Mouse (Mus musculus) myocyte (in vitro differentiated cells): ENCODE data around the gene Snapin.

Experiments used
- CEBPB ChIP-seq: IDR thresholded peaks from 2 replicates; pipeline ENCODE4 v1.6.1; 2011; ENCODE audit warnings: mild to moderate bottlenecking, moderate library complexity; ENCODE audit not compliant: poor library complexity, insufficient read depth, severe bottlenecking
- MAX ChIP-seq: IDR thresholded peaks from one replicate; pipeline ENCODE4 v1.6.1; 2011; ENCODE audit warnings: low read depth, mild to moderate bottlenecking, control low read depth
- MYOD1 ChIP-seq, 3 experiments: IDR thresholded peaks; one replicate each; pipeline ENCODE4 v1.6.1; 2011; ENCODE audit warnings: control low read depth in 2 of 3, low read depth in 2 of 3, mild to moderate bottlenecking in 2 of 3, moderate library complexity in 1 of 3; ENCODE audit not compliant: insufficient read length in 2 of 3, control insufficient read depth in 1 of 3
- POLR2A ChIP-seq: IDR thresholded peaks from one replicate; pipeline ENCODE4 v1.6.1; 2011; ENCODE audit warnings: low read depth, mild to moderate bottlenecking, control low read depth, moderate library complexity; ENCODE audit not compliant: insufficient read length
- POLR2AphosphoS2 ChIP-seq: IDR thresholded peaks from one replicate; pipeline ENCODE4 v1.6.1; 2011; ENCODE audit warnings: low read depth, control low read depth; ENCODE audit not compliant: insufficient read length
- SRF ChIP-seq: IDR thresholded peaks from one replicate; pipeline ENCODE4 v1.6.1; 2011; ENCODE audit warnings: low read depth; ENCODE audit not compliant: control insufficient read depth, insufficient read length
- TCF12 ChIP-seq: IDR thresholded peaks from one replicate; pipeline ENCODE4 v1.6.1; 2011; ENCODE audit warnings: mild to moderate bottlenecking, control low read depth; ENCODE audit not compliant: poor library complexity, insufficient read depth, severe bottlenecking
- TCF3 ChIP-seq: IDR thresholded peaks from one replicate; pipeline ENCODE4 v1.6.1; 2011; ENCODE audit warnings: low read depth, control low read depth; ENCODE audit not compliant: insufficient read length
- USF1 ChIP-seq: IDR thresholded peaks from one replicate; pipeline ENCODE4 v1.6.1; 2011; ENCODE audit warnings: low read depth, mild to moderate bottlenecking, control low read depth, moderate library complexity

DNA sequence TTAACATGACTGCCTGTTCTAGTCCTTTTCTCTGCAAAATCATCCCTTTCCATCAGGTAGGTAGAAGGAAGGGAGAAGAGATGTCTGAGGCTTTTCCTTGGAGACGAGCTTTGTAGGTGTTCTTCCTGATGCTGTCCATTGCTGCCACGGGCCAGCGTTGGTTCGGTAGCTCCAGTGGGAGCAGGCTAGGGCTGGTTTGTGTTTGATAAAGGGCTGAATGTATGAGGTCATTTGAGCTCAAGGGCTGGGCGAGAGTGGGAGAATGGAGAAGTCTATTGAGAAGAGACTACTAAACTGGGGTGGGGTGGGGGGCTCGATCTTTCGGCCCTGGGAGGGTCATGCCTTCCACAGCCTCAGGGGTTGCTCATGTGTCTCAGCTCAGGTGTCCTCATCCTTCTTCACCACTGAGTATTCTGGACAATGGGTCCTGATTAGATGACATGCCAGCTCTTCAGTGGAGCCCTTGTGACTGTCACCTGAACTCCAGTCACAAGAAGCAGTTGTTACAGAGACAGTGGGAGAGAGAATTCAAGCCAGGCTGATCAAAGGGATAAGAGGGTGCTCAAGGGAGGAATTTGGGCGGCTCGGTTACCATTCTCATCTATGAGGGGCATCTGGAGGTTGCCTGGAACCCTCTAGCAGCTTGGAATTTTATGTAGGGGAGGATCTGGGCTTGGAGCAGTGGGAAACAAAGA, 22.3 kb upstream of the Snapin start:
- no peak for TF ChIP-seq POLR2A
- no peak for TF ChIP-seq MAX
- no peak for TF ChIP-seq USF1
- TF ChIP-seq TCF12: no peak
- no peak for TF ChIP-seq CEBPB
- TF ChIP-seq SRF: no peak
- TF ChIP-seq POLR2AphosphoS2: no peak
- TF ChIP-seq TCF3: no peak
- no peak for TF ChIP-seq MYOD1 (IDR thresholded peaks at IDR 0.05; ENCODE audit: control insufficient read depth in 1 of 3, insufficient read length in 2 of 3, low read depth in 2 of 3)
